Mouse (Mus musculus) midbrain, embryonic 14.5 days (tissue): Measurements from ENCODE around the gene Tars2. TPM values are rescaled to one million over a fixed set of nuclear protein-coding genes. Genes with fewer than 3 reads are reported as not detected.
"Not testable (repeated sequence)": the region's sequence is repeated elsewhere in the genome, so short reads cannot be mapped to it uniquely, and the experiment has no call there.

Experiments used
- ATAC-seq: fragments of 200-750 bp; cut with Nextera tagmentation; 2 replicates; pipeline ENCODE4 v1.8.0; 2017; ENCODE audit warnings: moderate number of reproducible peaks, moderate library complexity; ENCODE audit not compliant: low FRiP score, low TSS enrichment
- DNase-seq: peaks from one replicate; pipeline ENCODE4 v3.0.0-alpha.2; 2015
- H3K27ac ChIP-seq: fragments of 300-500 bp; sonication (generic); replicated peaks from 2 replicates; pipeline ENCODE4 v1.5.1; 2014; ENCODE audit warnings: mild to moderate bottlenecking, low read depth, low read length, moderate library complexity
- H3K27me3 ChIP-seq: fragments of 300-500 bp; sonication (generic); 2 replicates; pipeline ENCODE4 v1.6.1; 2014; ENCODE audit warnings: low read length, control low read depth, mixed read lengths; ENCODE audit not compliant: control insufficient read depth, insufficient read depth
- H3K36me3 ChIP-seq: fragments of 300-500 bp; sonication (generic); 2 replicates; pipeline ENCODE4 v1.6.1; 2014; ENCODE audit warnings: low read length, control low read depth; ENCODE audit not compliant: control insufficient read depth, insufficient read depth
- H3K4me1 ChIP-seq: fragments of 300-500 bp; sonication (generic); 2 replicates; pipeline ENCODE4 v1.6.1; 2014; ENCODE audit warnings: mild to moderate bottlenecking, antibody characterized with exemption, low read length, control low read depth; ENCODE audit not compliant: control insufficient read depth, insufficient read depth
- H3K4me2 ChIP-seq: fragments of 300-500 bp; sonication (generic); 2 replicates; pipeline ENCODE4 v1.6.1; 2014; ENCODE audit warnings: mild to moderate bottlenecking, low read length, moderate library complexity
- H3K4me3 ChIP-seq: fragments of 300-500 bp; sonication (generic); replicated peaks from 2 replicates; pipeline ENCODE4 v1.5.1; 2014; ENCODE audit warnings: low read depth, low read length
- H3K9ac ChIP-seq: fragments of 300-500 bp; sonication (generic); replicated peaks from 2 replicates; pipeline ENCODE4 v1.6.1; 2014; ENCODE audit warnings: mild to moderate bottlenecking, low read length, moderate library complexity
- H3K9me3 ChIP-seq: fragments of 300-500 bp; sonication (generic); 2 replicates; pipeline ENCODE4 v1.6.1; 2016; ENCODE audit warnings: low read length, control low read depth, mixed read lengths; ENCODE audit not compliant: control insufficient read depth
- WGBS: fragments of 180-500 bp; shearing (Covaris S2); extraction: QIAGEN DNeasy Blood & Tissue Kit; methylation state at CpG from one replicate; pipeline ENCODE4 v1.1.7; 2014; 5-methylcytosine and 5-hydroxymethylcytosine counted together
- polyA plus RNA-seq: library from polyadenylated mRNA; unstranded; fragments of >200 nt; fragmentation: Nextera tagmentation; extraction: Ambion mirVana; gene quantifications from 2 replicates; pipeline ENCODE4 v1.2.1, GENCODE M21; 2014

Gene Tars2
- 41.6 and 52.3 TPM in 2 replicates for polyA plus RNA-seq

DNA sequence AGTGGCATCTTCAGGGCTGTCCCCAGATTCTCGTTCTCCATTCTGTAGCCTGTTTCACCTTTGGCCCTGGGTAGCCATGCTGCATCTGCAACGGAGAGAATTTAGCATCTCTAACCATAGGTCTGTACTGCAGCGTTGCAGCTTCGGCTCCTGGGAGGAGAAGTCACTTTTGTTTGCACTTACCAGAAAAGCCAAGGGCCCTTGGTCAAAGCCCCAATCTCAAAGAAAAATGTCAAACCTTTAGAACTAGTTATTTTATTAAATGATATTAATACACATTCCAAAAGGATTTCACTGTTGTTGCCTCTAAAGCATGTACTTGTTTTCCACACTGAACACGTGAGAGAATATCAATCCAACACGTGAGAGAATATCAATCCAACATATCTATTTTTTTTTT, at the start of gene Tars2:
Tars2 (minus strand) TSS at position 101 of the 400 bp plus-strand sequence.
- Histone ChIP-seq H3K36me3 (peaks cover 15% of the 10 kb centered on the region), H3K4me3 (no peak within 1 kb of the TSS), H3K9me3 (no peaks in the 10 kb centered on the region), H3K9ac (no peak within 1 kb of the TSS), H3K4me1 (no peaks in the 10 kb centered on the region), H3K27me3 (no peaks in the 10 kb centered on the region), H3K27ac (no peak within 1 kb of the TSS), H3K4me2 (no peak within 1 kb of the TSS)
- DNase-seq (no peak), ATAC-seq (no peak)
- WGBS, result 88% methylated on average over 6 of the region's 6 CpGs

GRCm38 (mm10) chr3:95808384-95808783, 48.4 kb upstream of the Tars2 start:
- H3K27me3 ChIP-seq, result no peaks in the 10 kb centered on the region
- peaks cover 16% of the 10 kb centered on the region for H3K36me3 ChIP-seq
- H3K27ac ChIP-seq, result no peak overlapping the region
- no peak for ATAC-seq
- DNase-seq, result no peak
- H3K4me2 ChIP-seq, result no peak overlapping the region
- no peaks in the 10 kb centered on the region for H3K4me1 ChIP-seq
- H3K9me3 ChIP-seq, result no peaks in the 10 kb centered on the region
- WGBS, result 59% methylated on average over 2 of the region's 2 CpGs
- H3K9ac ChIP-seq, result no peak overlapping the region
- no peak overlapping the region for H3K4me3 ChIP-seq

GRCm38 (mm10) chr3:95807630-95808029, 47.6 kb upstream of the Tars2 start:
- not testable (repeated sequence) for H3K4me3 ChIP-seq, DNase-seq, H3K9me3 ChIP-seq, H3K27ac ChIP-seq, H3K4me1 ChIP-seq, ATAC-seq, H3K27me3 ChIP-seq, H3K4me2 ChIP-seq, H3K9ac ChIP-seq
- peaks cover 16% of the 10 kb centered on the region for H3K36me3 ChIP-seq
- 79% methylated on average over 4 of the region's 6 CpGs for WGBS

DNA sequence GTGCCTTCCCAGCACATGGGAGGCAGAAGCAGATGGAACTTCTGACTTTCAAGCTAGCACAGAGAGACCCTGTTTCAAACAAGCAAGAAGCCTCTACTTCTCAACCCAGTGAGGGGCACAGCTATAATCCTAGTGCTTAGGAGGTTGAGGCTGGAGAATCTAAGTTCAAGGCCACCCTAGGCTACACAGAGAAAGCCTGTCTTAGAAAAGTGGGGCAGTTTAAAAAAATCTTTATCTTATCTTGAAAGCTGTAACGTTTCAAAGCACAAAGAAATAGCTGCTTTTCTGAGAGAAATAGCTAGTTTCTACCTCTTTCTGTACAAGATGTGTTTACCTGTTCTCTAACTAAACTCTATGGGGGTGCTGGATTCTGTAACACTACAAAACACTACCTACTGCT, 46.7 kb upstream of the Tars2 start:
- DNase-seq (no peak), ATAC-seq (no peak)
- H3K4me2 ChIP-seq, result no peak overlapping the region
- no peak overlapping the region for H3K4me3 ChIP-seq
- no peak overlapping the region for H3K9ac ChIP-seq
- H3K27ac ChIP-seq, result no peak overlapping the region
- peaks cover 16% of the 10 kb centered on the region for H3K36me3 ChIP-seq
- no peaks in the 10 kb centered on the region for H3K9me3 ChIP-seq
- no peaks in the 10 kb centered on the region for H3K27me3 ChIP-seq
- no peaks in the 10 kb centered on the region for H3K4me1 ChIP-seq
- 93% methylated on average over 1 of the region's 1 CpGs for WGBS

DNA sequence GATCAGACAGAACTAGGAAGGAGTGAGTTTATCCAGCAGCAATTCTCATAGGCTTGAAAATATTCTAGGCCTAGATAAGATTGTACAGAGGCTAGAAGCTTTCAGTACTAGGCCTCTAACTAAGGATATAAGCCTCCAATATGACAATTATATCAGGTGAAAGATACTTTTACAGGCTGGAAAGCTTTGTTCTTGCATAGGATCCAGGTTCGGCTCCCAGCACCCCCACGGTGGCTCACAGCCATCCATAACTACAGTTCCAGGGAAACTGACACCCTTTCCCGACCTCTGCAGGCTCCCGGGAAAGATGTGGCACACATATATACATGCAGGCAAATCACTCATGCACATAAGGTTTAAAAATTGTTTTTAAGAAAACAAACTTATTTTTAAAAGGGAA, 43.8 kb upstream of the Tars2 start:
- H3K27me3 ChIP-seq, result no peaks in the 10 kb centered on the region
- no peak overlapping the region for H3K4me3 ChIP-seq
- H3K4me1 ChIP-seq, result no peaks in the 10 kb centered on the region
- DNase-seq, result no peak
- no peak overlapping the region for H3K9ac ChIP-seq
- peaks cover 16% of the 10 kb centered on the region for H3K36me3 ChIP-seq
- H3K27ac ChIP-seq, result no peak overlapping the region
- no peak overlapping the region for H3K4me2 ChIP-seq
- no peak for ATAC-seq
- H3K9me3 ChIP-seq, result no peaks in the 10 kb centered on the region
- WGBS, result 96% methylated on average over 4 of the region's 4 CpGs

DNA sequence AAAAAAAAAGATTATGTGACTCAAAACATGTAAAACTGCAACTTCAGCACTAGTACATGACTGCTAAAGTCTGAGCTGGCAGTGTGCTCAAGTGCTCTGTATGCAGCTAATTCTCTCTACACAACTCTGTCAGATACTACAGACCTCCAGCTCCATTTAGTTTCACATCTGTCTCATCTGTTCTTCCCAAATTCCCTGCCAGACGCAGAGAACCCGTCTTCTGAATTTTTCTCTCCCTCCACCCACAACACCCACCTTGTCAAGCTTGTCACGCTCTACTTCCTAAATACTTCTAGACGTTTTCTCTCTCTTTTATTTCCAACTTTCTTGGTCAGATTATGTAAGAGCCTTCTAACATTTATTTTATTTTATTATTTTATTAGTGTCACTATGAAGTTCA, 38.8 kb upstream of the Tars2 start:
- H3K9ac ChIP-seq, result no peak overlapping the region
- 91% methylated on average over 4 of the region's 4 CpGs for WGBS
- H3K9me3 ChIP-seq, result no peaks in the 10 kb centered on the region
- DNase-seq, result no peak
- no peak overlapping the region for H3K4me3 ChIP-seq
- no peak for ATAC-seq
- no peaks in the 10 kb centered on the region for H3K27me3 ChIP-seq
- no peak overlapping the region for H3K27ac ChIP-seq
- H3K4me1 ChIP-seq, result no peaks in the 10 kb centered on the region
- H3K4me2 ChIP-seq, result no peak overlapping the region
- no peaks in the 10 kb centered on the region for H3K36me3 ChIP-seq

- Histone ChIP-seq H3K9me3 (no peaks in the 10 kb centered on the region), H3K36me3 (0 out of 2 replicates have a peak, but pooled peaks cover 2% of the 10 kb centered on the region), H3K4me1 (no peaks in the 10 kb centered on the region), H3K27ac (no peak overlapping the region), H3K27me3 (no peaks in the 10 kb centered on the region), H3K9ac (no peak overlapping the region), H3K4me3 (no peak overlapping the region), H3K4me2 (no peak overlapping the region)
- ATAC-seq, result no peak
- WGBS, result 90% methylated on average over 1 of the region's 1 CpGs
- DNase-seq, result no peak
These were observed 34.3 kb upstream of the Tars2 start for GRCm38 (mm10) chr3:95794299-95794698.

DNA sequence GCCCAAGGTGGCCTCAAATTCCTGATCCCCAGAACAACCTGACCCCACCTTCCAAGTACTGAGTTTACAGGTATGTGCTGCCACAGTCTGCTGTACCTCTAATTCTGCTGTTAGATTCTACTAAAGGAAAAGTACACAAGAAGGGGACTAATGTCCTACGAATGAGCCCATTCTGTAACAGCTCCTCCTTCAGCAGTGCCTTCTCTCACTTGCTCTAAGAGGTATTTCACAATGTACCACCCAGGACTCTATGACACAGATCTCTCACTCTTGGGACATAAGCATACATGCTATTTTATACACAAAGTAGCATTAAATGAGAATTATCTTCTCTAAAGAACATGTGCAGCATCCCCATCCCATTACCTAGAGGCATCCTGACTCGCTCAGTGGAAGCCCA, 33.7 kb upstream of the Tars2 start:
- 75% methylated on average over 2 of the region's 2 CpGs for WGBS
- 0 out of 2 replicates have a peak, but pooled peaks cover 3% of the 10 kb centered on the region for H3K36me3 ChIP-seq
- no peak for ATAC-seq

DNA sequence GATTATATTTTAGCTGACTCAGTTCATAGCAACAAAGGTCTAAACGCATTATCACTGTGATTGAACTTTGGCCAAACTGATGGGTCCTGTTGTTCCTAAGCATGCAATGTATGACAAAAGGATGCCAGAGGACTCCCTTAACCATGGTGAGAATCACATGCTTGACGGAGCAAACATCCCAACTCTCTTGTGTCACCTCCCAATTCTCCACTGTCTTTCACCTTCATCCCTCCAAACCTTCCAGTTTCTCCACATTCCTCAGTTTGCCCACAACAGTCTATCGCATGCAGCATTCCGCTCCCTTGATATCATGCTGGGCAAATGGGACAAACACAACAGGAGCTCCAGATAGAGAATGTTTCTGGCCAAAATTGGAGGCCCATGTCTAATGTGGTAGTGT, 25.5 kb upstream of the Tars2 start:
- no peaks in the 10 kb centered on the region for H3K27me3 ChIP-seq
- peaks cover 66% of the 10 kb centered on the region for H3K36me3 ChIP-seq
- WGBS, result 95% methylated on average over 4 of the region's 4 CpGs
- no peaks in the 10 kb centered on the region for H3K9me3 ChIP-seq
- H3K4me1 ChIP-seq, result no peaks in the 10 kb centered on the region
- no peak for DNase-seq
- H3K4me2 ChIP-seq, result no peak overlapping the region
- no peak overlapping the region for H3K27ac ChIP-seq
- no peak overlapping the region for H3K9ac ChIP-seq
- H3K4me3 ChIP-seq, result no peak overlapping the region
- no peak for ATAC-seq

More for the DNA sequence above, 33.7 kb upstream of the Tars2 start:
- no peaks in the 10 kb centered on the region for H3K4me1 ChIP-seq
- H3K4me2 ChIP-seq, result no peak overlapping the region
- H3K9ac ChIP-seq, result no peak overlapping the region
- no peaks in the 10 kb centered on the region for H3K27me3 ChIP-seq
- no peak overlapping the region for H3K4me3 ChIP-seq
- no peaks in the 10 kb centered on the region for H3K9me3 ChIP-seq
- no peak overlapping the region for H3K27ac ChIP-seq
- DNase-seq, result no peak
